Mouse (Mus musculus) bone marrow, adult 2 months (tissue): ENCODE measurements around the gene Crtac1.

ENCODE experiments used
- CTCF ChIP-seq: fragments of 200-500 bp; IDR thresholded peaks from 2 replicates; pipeline ENCODE4 v1.5.1; 2011; ENCODE audit warnings: low read length, control low read depth; ENCODE audit not compliant: control insufficient read depth, insufficient read depth
- POLR2A ChIP-seq: fragments of 200-500 bp; IDR thresholded peaks from 2 replicates; pipeline ENCODE4 v1.6.1; 2011; ENCODE audit warnings: low read depth, mild to moderate bottlenecking, control low read depth, low read length, borderline replicate concordance; ENCODE audit not compliant: control insufficient read depth

- TF ChIP-seq POLR2A (no peak), CTCF (no peak)
Observed at GRCm38 (mm10) chr19:42317648-42318425, 113.7 kb downstream of the Crtac1 start.
